Mouse (Mus musculus): Measurements from ENCODE around the gene Fam71f2.

DNA sequence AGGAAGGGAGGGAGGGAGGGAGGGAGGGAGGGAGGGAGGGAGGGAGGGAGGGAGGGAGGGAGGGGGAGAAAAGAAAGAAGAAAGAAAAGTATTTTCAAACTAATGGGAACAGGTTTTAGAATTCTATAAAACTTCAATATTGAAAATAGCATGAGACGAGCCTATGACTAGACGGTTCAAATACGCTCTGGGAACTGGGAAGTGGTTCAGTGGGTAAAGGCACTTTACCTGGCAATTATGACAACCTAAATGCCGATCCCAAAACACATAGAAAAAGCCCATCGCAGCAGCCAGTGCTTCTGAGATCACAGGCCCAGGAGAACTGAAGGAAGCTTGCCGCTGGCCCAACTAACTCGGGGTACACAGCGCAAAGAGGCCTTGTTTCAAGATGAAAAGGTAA lies at the start of gene Fam71f2:
- TF ChIP-seq CHD2 (IDR thresholded peaks at IDR 0.05; ENCODE audit: low read depth, low read length) = no peak
- TF ChIP-seq ZNF384 (IDR thresholded peaks at IDR 0.05; ENCODE audit: low read depth, low read length) = no peak
